Mouse (Mus musculus) heart, embryonic 16.5 days (tissue): Measurements from ENCODE around the gene Nup133. TPM values are rescaled to one million over a fixed set of nuclear protein-coding genes. Genes with fewer than 3 reads are reported as not detected.

ENCODE experiments used
- ATAC-seq: fragments of 200-750 bp; cut with Nextera tagmentation; replicated peaks from 2 replicates; pipeline ENCODE4 v1.8.0; 2017; ENCODE audit warnings: moderate number of reproducible peaks; ENCODE audit not compliant: insufficient read depth, low FRiP score; ENCODE audit errors: extremely low read depth
- H3K27ac ChIP-seq: fragments of 300-500 bp; sonication (generic); 2 replicates; pipeline ENCODE4 v1.5.1; 2014; ENCODE audit warnings: mild to moderate bottlenecking, low read length, control low read depth, moderate library complexity
- H3K27me3 ChIP-seq: fragments of 300-500 bp; sonication (generic); 2 replicates; pipeline ENCODE4 v1.6.1; 2014; ENCODE audit warnings: low read length, mixed read lengths; ENCODE audit not compliant: control insufficient read depth, insufficient read depth
- H3K36me3 ChIP-seq: fragments of 300-500 bp; sonication (generic); 2 replicates; pipeline ENCODE4 v1.6.1; 2014; ENCODE audit not compliant: control insufficient read depth, insufficient read depth
- H3K4me1 ChIP-seq: fragments of 300-500 bp; sonication (generic); 2 replicates; pipeline ENCODE4 v1.6.1; 2014; ENCODE audit warnings: low read length, mixed read lengths; ENCODE audit not compliant: control insufficient read depth, insufficient read depth
- H3K4me2 ChIP-seq: fragments of 300-500 bp; sonication (generic); 2 replicates; pipeline ENCODE4 v1.6.1; 2014; ENCODE audit warnings: low read depth, mild to moderate bottlenecking, control low read depth, low read length
- H3K4me3 ChIP-seq: fragments of 300-500 bp; sonication (generic); 2 replicates; pipeline ENCODE4 v1.5.1; 2014; ENCODE audit warnings: mild to moderate bottlenecking, control low read depth, low read length
- H3K9ac ChIP-seq: fragments of 300-500 bp; sonication (generic); 2 replicates; pipeline ENCODE4 v1.6.1; 2014; ENCODE audit warnings: low read length, control low read depth
- H3K9me3 ChIP-seq: fragments of 300-500 bp; sonication (generic); replicated peaks from 2 replicates; pipeline ENCODE4 v1.6.1; 2016; ENCODE audit warnings: low read length; ENCODE audit not compliant: control insufficient read depth
- WGBS: fragments of 180-500 bp; shearing (Covaris S2); extraction: QIAGEN DNeasy Blood & Tissue Kit; methylation state at CpG from one replicate; pipeline ENCODE4 v1.1.7; 2014; 5-methylcytosine and 5-hydroxymethylcytosine counted together
- polyA plus RNA-seq: library from polyadenylated mRNA; unstranded; fragments of >200 nt; fragmentation: Nextera tagmentation; extraction: Ambion mirVana; gene quantifications from 2 replicates; pipeline ENCODE4 v1.2.1, GENCODE M21; 2015

The Nup133 gene
- polyA plus RNA-seq, 1 experiment from 2014 or later: 21.6 TPM

DNA sequence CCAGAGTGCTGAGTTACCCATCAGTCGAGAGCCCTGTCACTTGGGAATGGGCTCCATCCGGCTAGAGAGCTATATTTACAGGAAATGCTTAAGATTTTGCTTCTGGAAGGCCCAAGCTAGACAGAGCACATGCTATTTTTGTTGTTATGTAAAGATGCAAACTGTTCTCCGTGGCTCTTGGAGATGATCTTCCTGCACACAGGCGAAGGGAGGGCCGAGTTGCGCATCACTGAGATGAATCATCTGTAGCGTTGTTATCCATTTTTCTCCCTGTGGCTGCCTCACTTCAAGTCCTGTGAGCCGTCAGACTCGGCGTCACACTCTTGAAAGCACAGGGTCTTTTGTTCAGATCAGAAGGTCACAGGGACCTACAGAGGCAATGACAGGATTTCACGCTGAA lies 74.7 kb downstream of the Nup133 start:
- H3K4me2 ChIP-seq: no peak overlapping the region
- no peaks in the 10 kb centered on the region for H3K36me3 ChIP-seq
- no peak for ATAC-seq

DNA sequence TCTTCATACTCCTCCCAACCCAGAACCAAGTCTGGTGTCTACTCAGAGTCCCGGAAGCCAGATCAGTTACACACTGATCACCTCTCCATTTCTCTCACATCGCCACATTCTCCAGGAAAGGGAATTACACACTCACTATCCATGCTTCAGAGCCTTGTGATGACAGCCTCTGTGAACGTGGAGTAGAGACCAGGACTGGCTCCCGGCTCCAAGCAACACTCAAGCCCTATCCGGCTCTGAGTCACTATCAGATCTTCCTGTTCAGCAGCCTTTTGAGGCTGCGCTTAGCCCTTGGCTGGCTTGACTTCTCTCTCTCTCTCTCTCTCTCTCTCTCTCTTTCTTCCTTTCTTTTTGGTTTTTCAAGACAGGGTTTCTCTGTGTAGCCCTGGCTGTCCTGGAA lies 75.7 kb downstream of the Nup133 start:
- no peak for ATAC-seq
- no peak overlapping the region for H3K4me3 ChIP-seq
- no peaks in the 10 kb centered on the region for H3K4me1 ChIP-seq
- 29% methylated on average over 6 of the region's 6 CpGs for WGBS
- no peak overlapping the region for H3K4me2 ChIP-seq
- no peaks in the 10 kb centered on the region for H3K27me3 ChIP-seq
- H3K9me3 ChIP-seq: no peaks in the 10 kb centered on the region
- no peak overlapping the region for H3K9ac ChIP-seq
- H3K36me3 ChIP-seq: no peaks in the 10 kb centered on the region
- H3K27ac ChIP-seq: no peak overlapping the region

More for the DNA sequence above, 74.7 kb downstream of the Nup133 start:
- no peak overlapping the region for H3K4me3 ChIP-seq
- 64% methylated on average over 11 of the region's 11 CpGs for WGBS
- no peak overlapping the region for H3K27ac ChIP-seq
- no peak overlapping the region for H3K9ac ChIP-seq
- no peaks in the 10 kb centered on the region for H3K4me1 ChIP-seq
- no peaks in the 10 kb centered on the region for H3K27me3 ChIP-seq
- H3K9me3 ChIP-seq: no peaks in the 10 kb centered on the region

DNA sequence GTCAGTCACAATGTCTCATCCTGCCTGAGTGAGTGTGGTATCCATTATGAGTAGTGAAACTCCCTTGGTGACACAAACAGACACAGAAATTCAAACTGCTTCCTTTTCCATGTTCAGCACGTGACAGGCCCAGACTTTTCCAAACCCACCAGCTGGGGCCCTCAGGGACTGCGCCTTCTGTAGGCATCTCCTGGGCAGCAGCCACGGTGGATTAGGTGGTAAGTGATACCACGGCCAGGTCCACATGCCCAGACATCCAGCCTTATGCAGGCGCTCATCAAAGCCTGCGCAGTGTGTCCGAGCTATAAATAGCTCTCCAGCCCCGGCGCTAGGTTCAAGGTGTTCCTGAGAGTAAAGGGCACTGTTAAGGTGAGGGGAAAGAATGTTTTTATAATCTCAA lies 77.0 kb downstream of the Nup133 start:
- Histone ChIP-seq H3K36me3 (no peaks in the 10 kb centered on the region), H3K9me3 (no peaks in the 10 kb centered on the region), H3K4me2 (no peak overlapping the region), H3K9ac (no peak overlapping the region), H3K27ac (no peak overlapping the region), H3K4me3 (no peak overlapping the region), H3K4me1 (no peaks in the 10 kb centered on the region), H3K27me3 (no peaks in the 10 kb centered on the region)
- peak; percentile 37; the same call in 1 of the 2 replicates for ATAC-seq
- WGBS: 45% methylated on average over 9 of the region's 9 CpGs

DNA sequence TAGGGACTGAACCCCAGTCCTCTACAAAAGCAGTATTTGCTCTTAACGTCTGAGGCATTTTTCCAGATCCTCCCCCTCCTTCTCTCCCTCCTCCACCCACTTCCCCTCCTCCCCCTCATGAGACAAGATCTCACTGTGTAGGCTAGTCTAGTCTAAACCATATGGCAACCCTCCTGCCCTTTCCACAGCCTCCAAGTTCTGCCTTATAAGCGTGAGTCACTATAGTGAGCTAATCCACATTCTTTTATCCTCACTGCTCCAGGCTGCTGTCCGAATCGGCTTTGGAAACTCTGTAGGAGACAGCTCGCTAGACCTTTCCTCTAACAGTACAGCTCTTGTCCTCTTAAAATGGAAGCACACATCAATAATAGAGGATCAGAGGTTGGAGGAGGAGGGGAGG lies 82.1 kb downstream of the Nup133 start:
- Histone ChIP-seq H3K27me3 (peaks cover 6% of the 10 kb centered on the region; the same call in 1 of the 2 replicates), H3K4me3 (no peak overlapping the region), H3K4me1 (no peaks in the 10 kb centered on the region), H3K27ac (no peak overlapping the region), H3K36me3 (no peaks in the 10 kb centered on the region), H3K9ac (no peak overlapping the region), H3K4me2 (no peak overlapping the region), H3K9me3 (no peaks in the 10 kb centered on the region)
- WGBS: 29% methylated on average over 5 of the region's 5 CpGs
- ATAC-seq: no peak; the same call in 1 of the 2 replicates

DNA sequence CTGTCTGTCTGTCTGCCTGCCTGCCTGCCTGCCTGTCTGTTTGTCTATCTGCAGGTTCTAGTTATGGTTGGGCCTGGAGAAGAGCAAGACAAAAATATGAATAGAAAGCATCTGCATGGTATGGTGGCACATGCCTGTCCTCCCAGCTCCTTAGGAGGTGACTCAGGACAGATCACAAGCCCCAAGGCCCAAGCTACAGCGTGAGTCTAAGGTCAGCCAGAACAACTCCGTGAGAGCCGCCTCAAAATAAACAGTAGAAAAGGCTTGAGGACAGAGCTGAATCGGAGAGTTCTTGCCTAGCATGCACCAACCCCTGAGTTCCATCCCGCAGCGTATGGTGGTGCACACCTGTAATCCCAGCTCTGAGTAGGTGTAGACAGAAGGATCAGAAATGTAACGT lies 83.3 kb downstream of the Nup133 start:
- H3K4me3 ChIP-seq: no peak overlapping the region
- H3K9ac ChIP-seq: no peak overlapping the region
- H3K27me3 ChIP-seq: peaks cover 6% of the 10 kb centered on the region; the same call in 1 of the 2 replicates
- 66% methylated on average over 7 of the region's 7 CpGs for WGBS
- H3K27ac ChIP-seq: no peak overlapping the region
- no peak for ATAC-seq
- no peak overlapping the region for H3K4me2 ChIP-seq
- H3K4me1 ChIP-seq: no peaks in the 10 kb centered on the region
- H3K36me3 ChIP-seq: no peaks in the 10 kb centered on the region
- H3K9me3 ChIP-seq: no peaks in the 10 kb centered on the region

DNA sequence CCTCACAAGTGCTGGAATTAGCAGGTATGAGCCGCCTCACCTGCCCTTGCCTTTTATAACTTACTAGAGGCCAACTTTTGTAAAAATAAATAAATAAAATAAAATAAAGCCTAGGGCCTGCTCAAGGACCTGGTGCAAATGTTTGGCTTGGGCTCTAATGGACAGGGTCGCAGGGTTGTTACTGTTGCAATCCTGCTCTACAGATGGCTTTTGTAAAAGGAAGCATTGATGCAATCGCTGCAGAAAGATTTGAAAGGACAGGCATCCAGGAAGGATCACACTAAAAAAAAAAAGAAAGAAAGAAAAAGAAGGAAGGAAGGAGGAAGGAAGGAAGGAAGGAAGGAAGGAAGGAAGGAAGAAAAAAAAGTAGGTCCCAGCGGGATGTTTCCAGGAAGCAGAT lies 88.7 kb downstream of the Nup133 start:
- no peak overlapping the region; the same call in 1 of the 2 replicates for H3K4me3 ChIP-seq
- 70% methylated on average over 4 of the region's 4 CpGs for WGBS
- no peaks in the 10 kb centered on the region for H3K36me3 ChIP-seq
- peak overlapping the region; percentile 79 for H3K4me2 ChIP-seq
- no peaks in the 10 kb centered on the region for H3K9me3 ChIP-seq
- peaks cover 6% of the 10 kb centered on the region; the same call in 1 of the 2 replicates for H3K27me3 ChIP-seq
- peaks cover 6% of the 10 kb centered on the region for H3K4me1 ChIP-seq
- H3K27ac ChIP-seq: no peak overlapping the region
- H3K9ac ChIP-seq: no peak overlapping the region
- ATAC-seq: no peak

DNA sequence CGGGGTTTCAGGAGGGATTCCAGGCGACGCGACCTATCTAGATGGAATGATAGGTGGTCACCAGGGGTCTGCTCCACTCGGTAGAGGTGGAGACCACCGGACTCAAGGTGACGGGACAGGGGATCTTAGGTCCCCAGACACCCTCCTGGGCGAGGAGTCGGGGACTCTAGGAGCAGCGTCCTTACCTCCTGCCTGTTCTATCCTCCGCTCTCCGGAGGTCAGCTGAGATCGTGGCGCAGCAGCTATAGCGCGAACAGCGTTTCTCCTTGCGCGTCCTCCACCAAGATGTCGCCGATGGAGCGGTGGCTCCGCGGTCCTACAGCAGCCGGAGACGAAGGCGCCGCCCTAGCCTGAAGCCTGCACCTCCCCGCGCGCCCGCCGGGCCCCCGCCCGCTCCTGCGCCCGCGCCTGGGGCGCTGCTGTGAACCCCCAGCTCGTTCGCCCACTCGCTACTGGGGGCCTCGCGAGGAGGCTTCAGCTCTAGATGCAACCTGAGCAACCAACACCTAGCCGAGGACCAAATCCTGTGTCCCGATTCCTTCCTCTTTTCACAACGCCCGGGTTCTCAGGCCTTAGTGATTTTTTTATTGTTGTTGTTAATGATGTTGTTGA lies 89.3 kb downstream of the Nup133 start, which contains the start of gene Ccsap:
Gene Ccsap, minus strand, starts transcription at position 562 of the 612 bp plus-strand sequence.
- ATAC-seq: peak; percentile 56
- Histone ChIP-seq H3K4me3 (peak within 1 kb of the TSS; percentile 86), H3K9ac (peak within 1 kb of the TSS; percentile 81), H3K4me2 (peak within 1 kb of the TSS; percentile 79), H3K27me3 (peaks cover 6% of the 10 kb centered on the region; the same call in 1 of the 2 replicates), H3K9me3 (peaks cover under 1% of the 10 kb centered on the region; the same call in 1 of the 2 replicates), H3K27ac (peak within 1 kb of the TSS; percentile 40; the same call in 1 of the 2 replicates), H3K4me1 (peaks cover 6% of the 10 kb centered on the region), H3K36me3 (no peaks in the 10 kb centered on the region)
- WGBS: 1% methylated on average over 48 of the region's 48 CpGs

DNA sequence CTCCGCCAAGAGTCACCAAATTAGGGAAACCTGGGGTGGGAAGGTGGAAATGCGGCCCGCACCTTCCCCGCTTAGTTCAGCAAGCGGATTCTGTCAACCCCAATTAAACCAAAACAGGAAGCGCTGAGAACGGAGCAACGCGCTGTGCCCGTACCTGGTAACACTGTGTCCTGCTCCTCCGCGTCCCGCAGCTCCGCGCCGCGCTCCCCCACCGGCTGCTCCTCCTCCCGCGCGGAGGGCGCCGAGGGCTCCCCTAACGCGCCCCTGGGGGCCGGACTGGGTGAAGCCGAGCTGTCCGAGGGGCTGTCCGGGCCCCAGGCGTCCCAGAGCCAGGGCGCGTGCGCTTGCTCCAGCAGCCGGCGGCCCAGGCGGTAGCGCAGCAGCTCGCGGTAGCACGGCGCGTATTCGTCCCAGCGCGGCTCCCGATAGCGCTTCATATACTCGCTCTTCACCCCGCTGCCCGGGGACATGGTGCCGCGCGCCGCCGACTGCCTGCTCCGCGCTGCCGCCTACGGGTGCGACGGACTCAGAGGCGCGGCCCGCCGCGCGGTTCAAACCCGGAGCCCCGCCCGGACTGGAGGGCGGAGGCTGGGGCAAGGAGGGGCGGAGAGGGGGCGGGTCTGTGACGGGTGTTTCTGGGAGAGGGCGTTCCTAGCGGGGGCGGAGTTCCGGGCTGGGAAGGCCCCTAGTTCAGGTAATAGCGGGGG lies 90.0 kb downstream of the Nup133 start:
- H3K9ac ChIP-seq: peak overlapping the region; percentile 81
- H3K36me3 ChIP-seq: no peaks in the 10 kb centered on the region
- H3K4me3 ChIP-seq: peak overlapping the region; percentile 86
- peak overlapping the region; percentile 79 for H3K4me2 ChIP-seq
- WGBS: under 1% methylated on average over 79 of the region's 79 CpGs
- H3K9me3 ChIP-seq: peaks cover 2% of the 10 kb centered on the region; the same call in 1 of the 2 replicates
- peak overlapping the region; percentile 40; the same call in 1 of the 2 replicates for H3K27ac ChIP-seq
- H3K4me1 ChIP-seq: peaks cover 6% of the 10 kb centered on the region
- peak; percentile 99 for ATAC-seq
- peaks cover 6% of the 10 kb centered on the region; the same call in 1 of the 2 replicates for H3K27me3 ChIP-seq

DNA sequence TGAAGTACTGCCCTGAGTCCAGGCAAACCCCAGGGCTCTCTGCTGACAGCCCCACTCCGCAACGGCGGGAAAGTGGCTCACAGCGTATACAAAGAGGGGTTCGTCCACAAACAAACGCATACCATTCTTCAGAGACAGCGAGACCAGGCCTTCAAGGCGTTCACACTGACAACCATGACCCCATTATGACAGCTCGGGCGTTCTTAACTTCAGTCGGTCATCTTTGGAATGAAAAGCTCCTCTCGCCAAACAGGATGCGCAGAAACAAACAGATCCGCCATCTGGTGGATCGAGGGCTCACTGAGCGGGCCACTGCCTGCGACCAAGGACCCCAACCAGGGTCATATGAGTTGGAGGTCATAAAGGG lies 90.5 kb downstream of the Nup133 start:
- ATAC-seq: no peak
- Histone ChIP-seq H3K27me3 (peaks cover 6% of the 10 kb centered on the region; the same call in 1 of the 2 replicates), H3K36me3 (no peaks in the 10 kb centered on the region), H3K27ac (no peak overlapping the region), H3K9me3 (peaks cover 2% of the 10 kb centered on the region; the same call in 1 of the 2 replicates), H3K4me1 (peaks cover 6% of the 10 kb centered on the region), H3K9ac (peak overlapping the region; percentile 81), H3K4me2 (peak overlapping the region; percentile 79), H3K4me3 (peak overlapping the region; percentile 86)
- 1% methylated on average over 17 of the region's 17 CpGs for WGBS
